Mouse (Mus musculus) cortical plate, adult 2 months (tissue): ENCODE data around the gene Cpsf7.

Source experiments
- CTCF ChIP-seq: fragments of 200-500 bp; IDR thresholded peaks from 2 replicates; pipeline ENCODE4 v1.5.1; 2011; ENCODE audit warnings: mild to moderate bottlenecking, control low read depth, low read length; ENCODE audit not compliant: insufficient read depth; ENCODE audit errors: extremely low read depth
- POLR2A ChIP-seq: fragments of 200-500 bp; IDR thresholded peaks from 2 replicates; pipeline ENCODE4 v1.6.1; 2011; ENCODE audit warnings: mild to moderate bottlenecking, low read length, control low read depth; ENCODE audit not compliant: insufficient read depth; ENCODE audit errors: extremely low read depth

DNA sequence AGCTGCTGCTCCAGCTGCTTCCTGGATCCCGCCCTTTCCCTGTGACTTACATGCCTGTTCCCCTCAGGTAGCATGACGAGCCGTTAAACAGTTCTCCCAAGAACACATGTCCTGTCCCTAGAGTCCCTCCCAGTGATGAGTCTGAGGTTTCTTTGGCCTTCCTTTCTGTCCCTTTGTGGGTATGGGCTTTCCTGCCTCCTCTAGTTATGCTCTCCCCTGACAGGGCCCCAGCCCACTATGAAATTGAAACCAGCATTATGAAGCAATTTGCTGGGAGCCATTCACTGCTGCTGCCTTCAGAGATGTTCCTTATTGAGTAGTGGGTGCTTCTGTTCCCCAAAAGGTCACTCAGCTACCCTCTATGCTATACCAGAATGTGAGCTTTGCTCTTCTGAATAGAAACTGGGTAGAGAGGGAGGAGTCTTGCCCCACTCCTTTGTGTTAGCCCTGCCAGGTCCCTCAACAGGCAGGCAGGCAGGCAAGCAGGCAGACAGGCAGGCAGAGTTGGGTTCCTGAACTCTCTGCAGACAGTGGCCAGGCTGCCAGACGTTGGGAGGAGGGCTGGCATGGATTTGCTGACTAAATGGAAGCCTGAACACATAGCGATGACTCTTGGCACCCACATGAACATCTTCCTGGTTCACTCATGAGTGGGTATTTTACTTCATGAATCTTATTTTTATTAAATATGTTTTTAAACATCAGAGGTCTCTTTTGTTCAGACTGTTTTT lies 64.2 kb downstream of the Cpsf7 start:
- TF ChIP-seq POLR2A (no peak), CTCF (no peak)
